Mouse (Mus musculus) intestine, postnatal 0 days (tissue): ENCODE data around the gene Prph. TPM values are rescaled to one million over a fixed set of nuclear protein-coding genes. Genes with fewer than 3 reads are reported as not detected.
"Not testable (repeated sequence)": the region's sequence is repeated elsewhere in the genome, so short reads cannot be mapped to it uniquely, and the experiment has no call there.

ENCODE experiments used
- ATAC-seq: fragments of 200-750 bp; cut with Nextera tagmentation; 2 replicates; pipeline ENCODE4 v1.8.0; 2017; ENCODE audit warnings: mild to moderate bottlenecking, moderate TSS enrichment, moderate library complexity
- H3K27ac ChIP-seq: fragments of 300-500 bp; sonication (generic); 2 replicates; pipeline ENCODE4 v1.5.1; 2014; ENCODE audit warnings: mild to moderate bottlenecking, low read depth, low read length, moderate library complexity
- H3K27me3 ChIP-seq: fragments of 300-500 bp; sonication (generic); replicated peaks from 2 replicates; pipeline ENCODE4 v1.6.1; 2014; ENCODE audit warnings: low read length, mixed read lengths; ENCODE audit not compliant: control insufficient read depth, insufficient read depth
- H3K36me3 ChIP-seq: fragments of 300-500 bp; sonication (generic); 2 replicates; pipeline ENCODE4 v1.6.1; 2014; ENCODE audit warnings: mild to moderate bottlenecking, moderate library complexity; ENCODE audit not compliant: control insufficient read depth, insufficient read depth
- H3K4me1 ChIP-seq: fragments of 300-500 bp; sonication (generic); replicated peaks from 2 replicates; pipeline ENCODE4 v1.6.1; 2014; ENCODE audit warnings: antibody characterized with exemption, low read length, mixed read lengths; ENCODE audit not compliant: control insufficient read depth, insufficient read depth
- H3K4me2 ChIP-seq: fragments of 300-500 bp; sonication (generic); replicated peaks from 2 replicates; pipeline ENCODE4 v1.6.1; 2014; ENCODE audit warnings: low read depth, mild to moderate bottlenecking, moderate library complexity
- H3K4me3 ChIP-seq: fragments of 300-500 bp; sonication (generic); 2 replicates; pipeline ENCODE4 v1.5.1; 2014; ENCODE audit warnings: low read depth, low read length
- H3K9ac ChIP-seq: fragments of 300-500 bp; sonication (generic); 2 replicates; pipeline ENCODE4 v1.6.1; 2014; ENCODE audit warnings: mild to moderate bottlenecking, low read depth, low read length
- H3K9me3 ChIP-seq: fragments of 300-500 bp; sonication (generic); 2 replicates; pipeline ENCODE4 v1.6.1; 2016; ENCODE audit warnings: mixed run types; ENCODE audit not compliant: control insufficient read depth
- CTCF ChIP-seq: sonication (generic); IDR thresholded peaks from 2 replicates; pipeline ENCODE4 v1.5.1; 2016; ENCODE audit warnings: low read depth, mild to moderate bottlenecking, control low read depth, antibody characterized with exemption, moderate library complexity
- WGBS: fragments of 180-500 bp; shearing (Covaris S2); extraction: QIAGEN DNeasy Blood & Tissue Kit; methylation state at CpG from one replicate; pipeline ENCODE4 v1.1.7; 2014; 5-methylcytosine and 5-hydroxymethylcytosine counted together
- polyA plus RNA-seq: library from polyadenylated mRNA; unstranded; fragments of >200 nt; fragmentation: Nextera tagmentation; extraction: Ambion mirVana; gene quantifications from 2 replicates; pipeline ENCODE4 v1.2.1, GENCODE M21; 2015

Prph gene
- polyA plus RNA-seq, 1 experiment from 2014 or later: 29.8 TPM

DNA sequence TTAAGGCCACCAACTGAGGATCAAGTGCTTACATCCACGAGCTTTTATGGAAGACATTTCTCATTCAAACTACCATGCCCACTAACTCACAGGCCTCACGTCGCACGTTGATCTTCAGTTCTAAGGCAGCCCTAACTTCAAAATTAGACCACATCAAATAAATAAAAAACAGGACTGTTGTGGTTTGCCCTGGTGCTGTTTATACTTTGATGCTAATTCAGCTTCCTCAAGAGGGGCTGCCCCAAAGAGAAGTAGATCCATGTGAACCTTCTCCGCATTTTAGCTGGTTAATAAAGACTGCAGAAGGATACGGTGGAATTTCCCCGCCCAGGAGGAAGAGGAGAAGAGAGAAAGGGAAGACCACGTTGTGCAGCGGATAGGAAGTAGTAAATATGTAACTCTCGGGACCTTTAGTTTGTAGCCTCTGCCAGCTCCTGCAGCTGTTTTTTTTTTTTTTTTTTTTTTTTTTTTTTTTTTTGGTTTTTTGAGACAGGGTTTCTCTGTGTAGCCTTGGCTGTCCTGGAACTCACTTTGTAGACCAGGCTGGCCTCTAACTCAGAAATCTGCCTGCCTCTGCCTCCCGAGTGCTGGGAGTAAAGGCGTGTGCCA lies 10.7 kb downstream of the Prph start:
- Histone ChIP-seq H3K4me3 (no peak overlapping the region), H3K4me2 (no peak overlapping the region), H3K9me3 (no peaks in the 10 kb centered on the region), H3K36me3 (no peaks in the 10 kb centered on the region), H3K4me1 (no peaks in the 10 kb centered on the region), H3K27me3 (peaks cover 3% of the 10 kb centered on the region; the same call in 1 of the 2 replicates), H3K9ac (no peak overlapping the region), H3K27ac (no peak overlapping the region)
- ATAC-seq: no peak
- no peak for TF ChIP-seq CTCF
- WGBS: 70% methylated on average over 12 of the region's 12 CpGs

DNA sequence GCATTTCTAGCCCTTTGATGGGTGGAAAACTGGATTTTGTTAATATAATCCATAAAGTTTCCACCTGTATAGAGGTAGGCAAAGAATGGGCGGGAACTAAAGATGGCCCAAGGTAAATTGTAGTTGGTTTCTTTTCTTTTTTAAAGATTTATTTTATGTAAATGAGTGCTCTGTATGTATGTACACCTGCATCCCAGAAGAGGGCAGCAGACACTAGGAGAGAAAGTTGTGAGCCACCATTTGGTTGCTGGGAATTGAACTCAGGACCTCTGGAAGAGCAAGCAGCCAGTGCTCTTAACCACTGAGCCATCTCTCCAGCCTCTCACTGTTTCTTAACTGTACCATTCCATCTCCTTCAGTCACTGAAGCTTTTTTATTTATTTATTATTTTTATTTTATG lies 17.0 kb downstream of the Prph start:
- no peaks in the 10 kb centered on the region for H3K9me3 ChIP-seq

DNA sequence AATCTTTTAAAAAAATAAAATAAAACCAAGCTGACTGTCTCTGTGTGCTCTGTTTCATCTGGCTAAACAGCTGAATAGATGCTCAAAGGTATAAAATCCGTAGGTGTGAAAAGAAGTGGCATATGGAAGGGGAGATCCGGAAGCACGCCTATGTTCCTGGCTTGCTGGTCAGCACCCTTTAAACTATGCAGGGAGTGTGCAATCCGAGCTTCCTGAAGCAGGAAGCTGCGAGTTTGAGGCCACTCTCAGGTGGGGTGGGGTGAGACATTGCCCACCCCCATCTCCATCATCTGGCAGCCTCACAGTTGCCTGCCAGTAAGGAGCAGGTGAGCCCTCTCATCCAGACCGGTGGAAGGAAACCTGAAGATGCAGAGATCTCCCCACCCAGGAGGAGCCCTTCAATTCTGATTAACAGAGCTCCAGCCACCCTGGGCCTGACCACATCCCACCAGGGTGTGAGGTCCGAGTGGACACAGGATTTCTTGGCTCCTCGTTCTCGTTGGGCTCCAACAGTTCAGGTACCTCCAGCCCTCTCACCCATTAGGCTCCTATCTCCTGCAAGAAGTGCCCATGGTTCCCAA lies 19.1 kb downstream of the Prph start, which contains the start of gene Troap:
Gene Troap (plus strand): TSS at position 557 of the 581 bp plus-strand sequence.
- peak within 1 kb of the TSS; percentile 60 for H3K27ac ChIP-seq
- ATAC-seq: peak; percentile 28
- H3K36me3 ChIP-seq: peaks cover 17% of the 10 kb centered on the region; the same call in 1 of the 2 replicates
- H3K9me3 ChIP-seq: no peaks in the 10 kb centered on the region
- H3K4me2 ChIP-seq: peak within 1 kb of the TSS; percentile 86
- H3K4me1 ChIP-seq: peaks cover 5% of the 10 kb centered on the region
- no peaks in the 10 kb centered on the region for H3K27me3 ChIP-seq
- peak within 1 kb of the TSS; percentile 57 for H3K9ac ChIP-seq
- 21% methylated on average over 9 of the region's 9 CpGs for WGBS
- no peak for TF ChIP-seq CTCF
- H3K4me3 ChIP-seq: peak within 1 kb of the TSS; percentile 62

More for the DNA sequence above, 17.0 kb downstream of the Prph start:
- H3K4me3 ChIP-seq: no peak overlapping the region
- H3K27me3 ChIP-seq: no peaks in the 10 kb centered on the region
- H3K9ac ChIP-seq: no peak overlapping the region
- TF ChIP-seq CTCF: peak; percentile 45
- peaks cover 5% of the 10 kb centered on the region; the same call in 1 of the 2 replicates for H3K4me1 ChIP-seq
- no peak for ATAC-seq
- no peak overlapping the region for H3K27ac ChIP-seq
- H3K36me3 ChIP-seq: 0 out of 2 replicates have a peak, but pooled peaks cover 6% of the 10 kb centered on the region
- H3K4me2 ChIP-seq: no peak overlapping the region
- WGBS: 81% methylated on average over 1 of the region's 1 CpGs

DNA sequence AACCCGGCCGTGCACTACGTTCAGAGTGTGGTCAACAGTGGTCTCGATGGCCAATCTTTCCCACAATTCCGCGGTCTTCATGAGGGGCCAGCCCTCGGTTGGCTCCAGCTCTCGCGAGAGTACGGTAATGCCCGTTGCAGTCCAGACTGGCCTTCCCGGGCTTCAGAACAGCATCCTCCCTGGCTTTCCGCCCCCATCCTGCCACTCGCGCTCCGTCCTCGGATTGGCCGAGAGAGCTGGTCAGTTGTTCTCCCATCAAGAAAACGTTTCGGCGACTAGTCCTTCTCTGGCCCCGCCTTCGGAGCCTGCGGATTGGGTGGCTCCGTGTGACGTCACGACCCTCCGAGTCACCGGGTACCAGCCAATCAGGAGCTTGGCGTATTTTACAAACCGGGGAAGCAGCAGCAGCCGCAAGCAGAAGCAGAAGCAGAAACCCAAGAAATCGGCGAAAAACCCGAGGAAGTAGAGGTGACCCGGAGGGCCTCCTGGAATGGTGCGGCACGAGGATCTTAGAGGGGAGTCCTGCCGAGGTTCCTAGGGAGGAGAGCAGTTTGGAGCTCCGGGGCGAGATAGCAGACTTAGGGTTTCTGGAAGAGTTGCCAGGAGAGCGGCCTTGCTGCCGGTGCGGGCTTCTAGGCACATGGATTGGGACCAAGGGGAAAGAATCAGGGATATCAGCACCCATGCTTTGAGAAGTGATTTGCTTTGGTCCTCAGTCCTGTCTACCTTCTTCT lies 19.8 kb downstream of the Prph start:
- Histone ChIP-seq H3K4me3 (peak overlapping the region; percentile 62), H3K27me3 (no peaks in the 10 kb centered on the region), H3K36me3 (peaks cover 17% of the 10 kb centered on the region; the same call in 1 of the 2 replicates), H3K9ac (peak overlapping the region; percentile 57), H3K9me3 (no peaks in the 10 kb centered on the region), H3K4me1 (peaks cover 5% of the 10 kb centered on the region), H3K4me2 (peak overlapping the region; percentile 86), H3K27ac (peak overlapping the region; percentile 60)
- ATAC-seq: peak; percentile 93
- under 1% methylated on average over 44 of the region's 44 CpGs for WGBS
- TF ChIP-seq CTCF: no peak

DNA sequence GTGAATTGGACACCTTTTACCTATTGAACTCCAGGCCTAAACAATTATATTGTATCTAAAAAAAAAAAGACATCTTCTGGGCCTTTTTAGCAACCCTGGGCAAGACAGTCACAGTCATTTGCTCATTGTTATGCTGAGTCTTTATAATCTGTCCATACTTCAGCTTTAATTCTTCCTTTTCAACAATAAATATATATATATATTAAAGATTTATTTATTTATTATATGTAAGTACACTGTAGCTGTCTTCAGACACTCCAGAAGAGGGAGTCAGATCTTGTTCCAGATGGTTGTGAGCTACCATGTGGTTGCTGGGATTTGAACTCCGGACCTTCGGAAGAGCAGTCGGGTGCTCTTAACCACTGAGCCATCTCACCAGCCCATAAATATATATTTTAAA lies 21.0 kb downstream of the Prph start:
- not testable (repeated sequence) for H3K9ac ChIP-seq, ATAC-seq, H3K4me1 ChIP-seq, H3K4me3 ChIP-seq, H3K27ac ChIP-seq, H3K9me3 ChIP-seq, H3K27me3 ChIP-seq
- Histone ChIP-seq H3K4me2 (peak overlapping the region; percentile 86), H3K36me3 (peaks cover 27% of the 10 kb centered on the region; the same call in 1 of the 2 replicates)
- 97% methylated on average over 3 of the region's 3 CpGs for WGBS

DNA sequence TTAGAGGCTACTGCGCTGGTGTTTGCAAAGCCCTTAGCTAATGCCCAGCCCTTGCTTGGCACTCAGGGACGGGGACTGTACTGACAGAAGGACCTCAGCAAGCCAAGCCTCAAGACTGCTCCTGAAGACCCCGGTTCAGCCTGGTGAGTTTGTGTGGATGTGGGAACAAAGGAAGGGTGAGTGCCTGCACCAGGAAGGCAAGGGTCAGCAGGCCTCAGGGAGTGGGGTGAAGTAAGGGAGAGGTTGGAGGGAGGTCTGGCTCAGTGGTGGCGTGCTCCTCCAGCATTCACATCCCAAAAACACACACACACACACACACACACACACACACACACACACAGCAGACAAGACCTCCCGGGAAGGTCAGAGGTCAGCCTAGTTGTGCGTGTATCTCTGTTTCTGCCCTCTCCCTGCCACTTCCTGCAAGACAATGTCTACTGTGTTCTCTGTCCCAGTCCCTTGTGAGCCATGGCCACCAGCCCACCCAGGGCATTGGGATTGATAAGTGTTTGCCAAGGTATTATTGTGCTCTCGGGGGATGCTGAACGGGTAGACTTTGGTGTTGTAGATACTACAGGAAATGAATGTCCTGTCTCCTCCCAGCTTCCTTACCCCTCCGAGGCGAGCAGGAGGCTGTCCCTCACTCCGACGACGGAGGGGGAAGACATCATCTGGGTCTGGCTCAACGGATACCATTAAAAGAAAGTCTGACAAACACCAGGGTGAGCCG lies 23.4 kb downstream of the Prph start:
- H3K9me3 ChIP-seq: no peaks in the 10 kb centered on the region
- peaks cover 28% of the 10 kb centered on the region; the same call in 1 of the 2 replicates for H3K36me3 ChIP-seq
- H3K9ac ChIP-seq: no peak overlapping the region
- H3K4me3 ChIP-seq: no peak overlapping the region
- no peak overlapping the region for H3K27ac ChIP-seq
- no peak overlapping the region for H3K4me2 ChIP-seq
- 79% methylated on average over 15 of the region's 15 CpGs for WGBS
- peaks cover 5% of the 10 kb centered on the region for H3K4me1 ChIP-seq
- no peak for ATAC-seq
- H3K27me3 ChIP-seq: no peaks in the 10 kb centered on the region
- no peak for TF ChIP-seq CTCF
